Mouse (Mus musculus): ENCODE results near the gene Rp2.

DNA sequence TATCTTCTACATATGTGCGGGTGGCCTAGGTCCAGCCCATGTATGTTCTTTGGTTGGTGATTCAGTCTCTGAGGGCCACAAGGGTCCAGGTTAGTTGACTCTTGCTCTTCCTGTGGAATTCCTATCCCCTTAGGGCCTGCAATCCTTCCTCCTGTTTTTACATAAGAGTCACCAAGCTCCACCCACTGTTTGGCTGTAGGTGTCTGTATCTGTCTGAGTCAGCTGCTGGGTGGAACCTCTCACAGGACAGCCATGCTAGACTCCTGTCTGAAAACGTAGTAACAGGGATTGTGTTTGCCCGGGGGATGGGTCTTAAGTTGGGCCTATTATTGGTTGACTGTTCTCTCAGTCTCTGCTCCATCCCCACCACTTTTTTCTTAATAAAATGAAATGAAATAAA lies 47.9 kb downstream of the Rp2 start:
- no peak for TF ChIP-seq CTCF (IDR thresholded peaks at IDR 0.05; ENCODE audit: extremely low read depth, insufficient read depth, low read length)
- no peak for TF ChIP-seq POLR2A (IDR thresholded peaks at IDR 0.05; ENCODE audit: extremely low read depth, insufficient read depth, low read length)

All from cortical plate, adult 2 months (tissue).